17 mouse cellular contexts compared by ENCODE assay signal in the genomic region with DNA sequence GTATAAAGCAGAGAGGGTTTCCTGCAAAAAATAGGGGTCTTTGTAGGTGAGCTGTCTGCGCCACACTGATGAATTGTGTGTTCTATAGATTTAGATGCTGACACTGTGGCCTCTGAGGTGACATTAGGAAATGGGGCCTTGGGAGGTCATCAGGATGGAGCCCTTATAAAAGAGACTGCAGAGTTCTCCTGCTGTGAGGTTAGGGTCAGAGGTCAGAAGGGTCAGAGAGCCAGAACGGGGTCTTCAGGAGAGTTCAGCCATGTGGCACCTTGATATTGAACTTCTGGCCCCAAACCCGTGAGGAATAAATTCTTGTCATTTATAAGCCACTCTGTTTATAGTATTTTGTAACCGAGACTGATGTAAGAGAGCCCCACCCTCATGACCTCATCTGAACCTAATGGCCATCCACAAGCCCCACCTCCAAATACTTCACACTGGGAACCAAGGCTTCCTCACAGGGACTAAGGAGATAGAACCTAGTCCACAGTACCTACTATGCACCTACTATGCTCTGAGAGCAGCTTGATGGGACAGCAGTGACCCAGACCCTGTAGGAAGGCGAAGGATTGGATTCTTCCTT. TPM values are rescaled to one million over a fixed set of nuclear protein-coding genes. Genes with fewer than 3 reads are reported as not detected.
A peak's percentile ranks its signal among the peaks of the same experiment; 100 is the strongest.
DNase-seq lines count a peak whose midpoint lies in the region; ATAC-seq and TF ChIP-seq lines count a peak whose summit lies in the region.
"Had no signal": no experiment of that assay in that cellular context is flagged by ENCODE, and none has a peak within 500 bp of the region (broad histone marks: within the 10 kb centered on the region; RNA-seq: fewer than 3 reads in every experiment).

No protein-coding gene starts in this region.

- H3K27ac ChIP-seq in hindbrain, embryonic 10.5 days: no peak overlapping the region
- no peak overlapping the region for H3K27ac ChIP-seq in hindbrain, embryonic 11.5 days (ENCODE audit: low read depth, low read length)
- H3K27ac ChIP-seq in limb, embryonic 10.5 days: peak overlapping the region; percentile 34; the same call in 1 of the 2 replicates
- no peak overlapping the region for H3K27ac ChIP-seq in layer of hippocampus, adult 2 months
- H3K27ac ChIP-seq: forebrain, embryonic 13.5 days; liver, embryonic 13.5 days; macrophage; midbrain, embryonic 15.5 days had no signal

- peaks cover 7% of the 10 kb centered on the region for H3K4me1 ChIP-seq in hindbrain, embryonic 10.5 days (replicated peaks)
- H3K4me1 ChIP-seq in hindbrain, embryonic 11.5 days (replicated peaks; ENCODE audit: control insufficient read depth, insufficient read depth, low read length): no peaks in the 10 kb centered on the region
- peaks cover 36% of the 10 kb centered on the region for H3K4me1 ChIP-seq in limb, embryonic 10.5 days
- H3K4me1 ChIP-seq: forebrain, embryonic 13.5 days; liver, embryonic 13.5 days; midbrain, embryonic 15.5 days had no signal

- H3K27me3 ChIP-seq in hindbrain, embryonic 10.5 days (ENCODE audit: insufficient read depth, poor library complexity, severe bottlenecking): no peaks in the 10 kb centered on the region
- H3K27me3 ChIP-seq in hindbrain, embryonic 11.5 days (ENCODE audit: control insufficient read depth, insufficient read depth, low read length): no peaks in the 10 kb centered on the region
- no peaks in the 10 kb centered on the region for H3K27me3 ChIP-seq in limb, embryonic 10.5 days (ENCODE audit: low read depth, poor library complexity, severe bottlenecking)
- H3K27me3 ChIP-seq: forebrain, embryonic 13.5 days; liver, embryonic 13.5 days; midbrain, embryonic 15.5 days had no signal

- no peak for TF ChIP-seq CTCF in layer of hippocampus, adult 2 months (conservative IDR thresholded peaks at IDR 0.05)

- H3K9ac ChIP-seq in hindbrain, embryonic 11.5 days (ENCODE audit: low read depth, low read length): no peak overlapping the region
- H3K9ac ChIP-seq: forebrain, embryonic 13.5 days; liver, embryonic 13.5 days; midbrain, embryonic 15.5 days had no signal

- H3K36me3 ChIP-seq in hindbrain, embryonic 10.5 days: no peaks in the 10 kb centered on the region
- no peaks in the 10 kb centered on the region for H3K36me3 ChIP-seq in hindbrain, embryonic 11.5 days (ENCODE audit: control insufficient read depth, insufficient read depth, low read length)
- no peaks in the 10 kb centered on the region for H3K36me3 ChIP-seq in limb, embryonic 10.5 days
- H3K36me3 ChIP-seq: liver, embryonic 13.5 days; midbrain, embryonic 15.5 days had no signal

- ATAC-seq in hindbrain, embryonic 11.5 days (ENCODE audit: low FRiP score): no peak
- ATAC-seq: forebrain, embryonic 13.5 days; midbrain, embryonic 15.5 days had no signal

- H3K9me3 ChIP-seq in hindbrain, embryonic 10.5 days: peaks cover 11% of the 10 kb centered on the region; the same call in 1 of the 2 replicates
- H3K9me3 ChIP-seq in hindbrain, embryonic 11.5 days (ENCODE audit: control insufficient read depth, low read length): no peaks in the 10 kb centered on the region
- H3K9me3 ChIP-seq in limb, embryonic 10.5 days (replicated peaks): no peaks in the 10 kb centered on the region
- H3K9me3 ChIP-seq: liver, embryonic 13.5 days; midbrain, embryonic 15.5 days had no signal

- no peak overlapping the region for H3K4me3 ChIP-seq in hindbrain, embryonic 10.5 days
- H3K4me3 ChIP-seq in hindbrain, embryonic 11.5 days (ENCODE audit: low read depth, low read length): no peak overlapping the region
- H3K4me3 ChIP-seq in limb, embryonic 10.5 days: no peak overlapping the region
- H3K4me3 ChIP-seq in layer of hippocampus, adult 2 months: no peak overlapping the region
- H3K4me3 ChIP-seq: forebrain, embryonic 13.5 days; liver, embryonic 13.5 days; midbrain, embryonic 15.5 days had no signal

- 33% methylated on average over 5 of the region's 5 CpGs for WGBS in hindbrain, embryonic 10.5 days
- 42% methylated on average over 5 of the region's 5 CpGs for WGBS in hindbrain, embryonic 11.5 days
- 31% methylated on average over 5 of the region's 5 CpGs for WGBS in limb, embryonic 10.5 days

- no peak overlapping the region for H3K4me2 ChIP-seq in hindbrain, embryonic 11.5 days (replicated peaks; ENCODE audit: low read depth, low read length)
- H3K4me2 ChIP-seq: forebrain, embryonic 13.5 days; liver, embryonic 13.5 days; midbrain, embryonic 15.5 days had no signal

- DNase-seq in hindbrain, embryonic 10.5 days (ENCODE audit: low spot score): peak; percentile 23
- DNase-seq in hindbrain, embryonic 11.5 days (ENCODE audit: low spot score): no peak
- DNase-seq in R1 (ENCODE audit: low read depth, low spot score): peak; percentile 39
- DNase-seq in limb, embryonic 10.5 days (ENCODE audit: low spot score): peak; percentile 65
- DNase-seq in mesoderm, embryonic 11.5 days (ENCODE audit: low read depth, low spot score): peak; percentile 30
- DNase-seq in thymus, postnatal 10 days (ENCODE audit: low spot score in 2 of 2): no peak
- no peak for DNase-seq in layer of hippocampus, adult 2 months (ENCODE audit: low spot score in 2 of 2)
- DNase-seq: adrenal gland, postnatal 36 days; B cell, adult 2 months; cerebellum, adult 8-10 months; heart, adult 18-20 months; heart, postnatal 4 days; liver, embryonic 13.5 days; retina, postnatal 1 day had no signal

RNA-seq across cellular contexts. Expression of a gene that starts 37.1 kb away (rescaled TPM):
- polyA plus RNA-seq in hindbrain, embryonic 10.5 days (2016; fragmentation: Nextera tagmentation; extraction: Ambion mirVana): 2.4 and 2.5 TPM in 2 replicates
- polyA plus RNA-seq in hindbrain, embryonic 11.5 days (2014; fragmentation: Nextera tagmentation; extraction: Ambion mirVana): 2.5 and 3.3 TPM in 2 replicates
- 3.2 and 3.3 TPM in 2 replicates for polyA plus RNA-seq in limb, embryonic 10.5 days (2016; fragmentation: Nextera tagmentation; extraction: Ambion mirVana)
- 1 to 10 TPM; 7.2 to 8.4 TPM for total RNA-seq in layer of hippocampus, adult 2 months (2021)

Comparison
In these comparisons a context has a peak if more than half of its experiments do, and no peak if none do; other contexts are left out.
1. DNase-seq: peak in hindbrain, embryonic 10.5 days (single experiment), R1 (single experiment), limb, embryonic 10.5 days (single experiment) and mesoderm, embryonic 11.5 days (single experiment); none in hindbrain, embryonic 11.5 days (single experiment), thymus, postnatal 10 days (0 of 2) and layer of hippocampus, adult 2 months (0 of 2).